Mouse (Mus musculus) CH12.LX (cell line): ENCODE measurements at regions not wholly inside any gene's neighbourhood (a gene's known extent, or its start where the extent isn't known, plus 50 kb on each side); places are given as distances from the start of the nearest gene placed in this dataset.

Source experiments
- DNase-seq: peaks from one replicate; pipeline ENCODE4 v3.0.0-alpha.2; 2013; ENCODE audit errors: extremely low read depth
- H3K27ac ChIP-seq: 2 replicates; pipeline ENCODE4 v1.5.1; 2012; ENCODE audit warnings: low read depth, mild to moderate bottlenecking, control low read depth, moderate library complexity; ENCODE audit not compliant: insufficient read depth
- H3K27me3 ChIP-seq: replicated peaks from 2 replicates; pipeline ENCODE3; 2012; ENCODE audit warnings: inconsistent platforms
- H3K36me3 ChIP-seq, 2 experiments: replicated peaks in 1 of 2; 2 replicates each; pipeline versions ENCODE3 to v1.6.1; 2012; ENCODE audit warnings: inconsistent platforms in 1 of 2, low read length in 1 of 2, mild to moderate bottlenecking in 1 of 2, mixed read lengths in 1 of 2, moderate library complexity in 1 of 2; ENCODE audit not compliant: control insufficient read depth in 1 of 2, insufficient read depth in 1 of 2
- H3K4me1 ChIP-seq, 2 experiments: 2 replicates each; pipeline ENCODE4 v1.6.1; 2012; ENCODE audit warnings: inconsistent platforms in 1 of 2, moderate library complexity in 1 of 2; ENCODE audit not compliant: insufficient read depth in 2 of 2, control insufficient read depth in 1 of 2
- H3K4me2 ChIP-seq: 2 replicates; pipeline ENCODE4 v1.6.1; 2012; ENCODE audit warnings: low read depth, mild to moderate bottlenecking, control low read depth; ENCODE audit not compliant: poor library complexity, insufficient read depth, severe bottlenecking
- H3K4me3 ChIP-seq, 3 experiments: fragments of 150-350 bp in 1 of 3; sonication (generic) in 1 of 3; replicated peaks in 1 of 3; 2 replicates each; pipeline versions ENCODE3 to v1.5.1; 2011 to 2012; ENCODE audit warnings: low read depth in 2 of 3, low read length in 2 of 3, mild to moderate bottlenecking in 2 of 3, moderate library complexity in 2 of 3, control low read depth in 1 of 3, improper control_type of control experiment in 1 of 3, inconsistent platforms in 1 of 3, mixed read lengths in 1 of 3; ENCODE audit not compliant: poor library complexity in 1 of 3
- H3K79me2 ChIP-seq: replicated peaks from 2 replicates; pipeline ENCODE4 v1.6.1; 2012; ENCODE audit warnings: mild to moderate bottlenecking, moderate library complexity; ENCODE audit not compliant: control insufficient read depth, poor library complexity, insufficient read depth, severe bottlenecking; ENCODE audit errors: extremely low read depth
- H3K9ac ChIP-seq: 2 replicates; pipeline ENCODE4 v1.6.1; 2012; ENCODE audit warnings: low read depth, mild to moderate bottlenecking, control low read depth, moderate library complexity; ENCODE audit not compliant: insufficient read depth
- H3K9me3 ChIP-seq: replicated peaks from 2 replicates; pipeline ENCODE3; 2012; ENCODE audit warnings: low read length, inconsistent platforms, mixed read lengths
- BHLHE40 ChIP-seq: IDR thresholded peaks from 2 replicates; pipeline ENCODE4 v1.6.1; 2011; ENCODE audit warnings: mild to moderate bottlenecking, low read depth, low read length, improper control_type of control experiment
- CTCF ChIP-seq, 2 experiments: IDR thresholded peaks in 1 of 2; conservative IDR thresholded peaks in 1 of 2; 2 replicates each; pipeline ENCODE4 v1.5.1; 2011 to 2012; ENCODE audit warnings: low read depth in 2 of 2, low read length in 2 of 2, improper control_type of control experiment in 1 of 2, inconsistent platforms in 1 of 2, mild to moderate bottlenecking in 1 of 2, moderate library complexity in 1 of 2
- E2F4 ChIP-seq: IDR thresholded peaks from 2 replicates; pipeline ENCODE4 v1.6.1; 2011; ENCODE audit warnings: low read depth, low read length, improper control_type of control experiment; ENCODE audit not compliant: insufficient replicate concordance
- EP300 ChIP-seq: IDR thresholded peaks from 2 replicates; pipeline ENCODE4 v1.6.1; 2011; ENCODE audit warnings: low read length, improper control_type of control experiment
- ETS1 ChIP-seq: conservative IDR thresholded peaks from 2 replicates; pipeline ENCODE4 v1.6.1; 2012; ENCODE audit warnings: low read depth, mild to moderate bottlenecking, inconsistent platforms, low read length, improper control_type of control experiment, moderate library complexity
- HCFC1 ChIP-seq: IDR thresholded peaks from 2 replicates; pipeline ENCODE4 v1.6.1; 2012; ENCODE audit warnings: low read depth, mild to moderate bottlenecking, inconsistent platforms, low read length, improper control_type of control experiment
- JUN ChIP-seq: IDR thresholded peaks from 2 replicates; pipeline ENCODE4 v1.6.1; 2011; ENCODE audit warnings: low read depth, mild to moderate bottlenecking, low read length, improper control_type of control experiment, moderate library complexity; ENCODE audit not compliant: insufficient read depth
- KAT2A ChIP-seq: IDR thresholded peaks from 2 replicates; pipeline ENCODE4 v1.6.1; 2012; ENCODE audit warnings: low read length, improper control_type of control experiment, inconsistent platforms; ENCODE audit not compliant: insufficient replicate concordance
- MAFK ChIP-seq: IDR thresholded peaks from 2 replicates; pipeline ENCODE4 v1.6.1; 2011; ENCODE audit warnings: low read length, improper control_type of control experiment; ENCODE audit not compliant: insufficient replicate concordance
- MAX ChIP-seq: IDR thresholded peaks from 2 replicates; pipeline ENCODE4 v1.6.1; 2011; ENCODE audit warnings: low read length, improper control_type of control experiment
- MXI1 ChIP-seq: IDR thresholded peaks from 2 replicates; pipeline ENCODE4 v1.6.1; 2011; ENCODE audit warnings: mild to moderate bottlenecking, low read depth, low read length, improper control_type of control experiment
- MYC ChIP-seq: IDR thresholded peaks from 2 replicates; pipeline ENCODE4 v1.6.1; 2011; ENCODE audit warnings: low read depth, mild to moderate bottlenecking, improper control_type of control experiment, low read length
- NELFE ChIP-seq: IDR thresholded peaks from 2 replicates; pipeline ENCODE4 v1.6.1; 2011; ENCODE audit warnings: low read depth, low read length, improper control_type of control experiment
- NRF1 ChIP-seq: IDR thresholded peaks from 2 replicates; pipeline ENCODE4 v1.6.1; 2014; ENCODE audit warnings: low read depth, mild to moderate bottlenecking, inconsistent platforms, low read length, improper control_type of control experiment, moderate library complexity
- PAX5 ChIP-seq: IDR thresholded peaks from 2 replicates; pipeline ENCODE4 v1.6.1; 2012; ENCODE audit warnings: low read length, inconsistent platforms, mixed read lengths
- TCF12 ChIP-seq: IDR thresholded peaks from 2 replicates; pipeline ENCODE4 v1.6.1; 2014; ENCODE audit warnings: low read depth, mild to moderate bottlenecking, inconsistent platforms, low read length, improper control_type of control experiment
- UBTF ChIP-seq: IDR thresholded peaks from 2 replicates; pipeline ENCODE4 v1.6.1; 2012; ENCODE audit warnings: low read depth, mild to moderate bottlenecking, inconsistent platforms, low read length, improper control_type of control experiment, moderate library complexity
- USF2 ChIP-seq: conservative IDR thresholded peaks from 2 replicates; pipeline ENCODE4 v1.6.1; 2011; ENCODE audit warnings: low read depth, low read length, improper control_type of control experiment
- ZC3H11A ChIP-seq: IDR thresholded peaks from 2 replicates; pipeline ENCODE4 v1.6.1; 2012; ENCODE audit warnings: low read depth, mild to moderate bottlenecking, inconsistent platforms, low read length, improper control_type of control experiment
- ZMIZ1 ChIP-seq: IDR thresholded peaks from 2 replicates; pipeline ENCODE4 v1.6.1; 2012; ENCODE audit warnings: low read depth, mild to moderate bottlenecking, inconsistent platforms, low read length, improper control_type of control experiment
- dilution Hi-C: fragments of 300-500 bp; cut with MboI; formaldehyde crosslinking; loops from 2 replicates; pipeline ENCODE4 v1.14.3; 2020; ENCODE audit warnings: low sequenced_read_pairs; ENCODE audit not compliant: extremely low pct_unique_long_range_greater_than_20kb, extremely low pct_ligation_motif_present
- in situ Hi-C: fragments of 300-500 bp; cut with MboI; formaldehyde crosslinking; loops from 3 replicates; pipeline ENCODE4 v1.14.3; 2019; ENCODE audit warnings: low sequenced_read_pairs, low pct_ligation_motif_present, low pct_unique_long_range_greater_than_20kb, mixed read lengths

GRCm38 (mm10) chr2:138670307-138670706 is 413.9 kb downstream of the Btbd3 start:
- H3K4me2 ChIP-seq = no peak overlapping the region
- dilution Hi-C loops (no loop called here), in situ Hi-C loops (no loop called here)
- no peaks in the 10 kb centered on the region for H3K36me3 ChIP-seq
- DNase-seq = no peak
- no peak overlapping the region for H3K27ac ChIP-seq
- H3K4me1 ChIP-seq = no peaks in the 10 kb centered on the region
- H3K4me3 ChIP-seq = no peak overlapping the region
- peaks cover 37% of the 10 kb centered on the region for H3K9me3 ChIP-seq
- no peaks in the 10 kb centered on the region for H3K79me2 ChIP-seq
- TF ChIP-seq MXI1 (no peak), E2F4 (no peak), KAT2A (no peak), UBTF (no peak), ZMIZ1 (no peak), JUN (no peak), NELFE (no peak), CTCF (conservative IDR thresholded peaks at IDR 0.05 in 1 of 2, IDR thresholded peaks at IDR 0.05 in 1 of 2; ENCODE audit: low read depth in 2 of 2, low read length in 2 of 2) (no peak), EP300 (no peak), ZC3H11A (no peak), ETS1 (no peak), NRF1 (no peak), TCF12 (no peak), HCFC1 (no peak), MAX (no peak)
- H3K27me3 ChIP-seq = no peaks in the 10 kb centered on the region
- no peak overlapping the region for H3K9ac ChIP-seq

- dilution Hi-C loops (no loop called here), in situ Hi-C loops (no loop called here)
- no peaks in the 10 kb centered on the region for H3K27me3 ChIP-seq
Observed at GRCm38 (mm10) chr2:138674801-138675200, 418.4 kb downstream of the Btbd3 start.

More at GRCm38 (mm10) chr2:138674801-138675200, 418.4 kb downstream of the Btbd3 start:
- Histone ChIP-seq H3K27ac (no peak overlapping the region), H3K79me2 (no peaks in the 10 kb centered on the region), H3K4me2 (no peak overlapping the region), H3K4me3 (no peak overlapping the region)
- TF ChIP-seq BHLHE40 (no peak), E2F4 (no peak), EP300 (no peak), PAX5 (no peak), KAT2A (no peak), JUN (no peak), TCF12 (no peak), USF2 (no peak), MXI1 (no peak), NELFE (no peak), MAFK (no peak), MYC (no peak)
- TF ChIP-seq, all 38 proteins: peak for 0
- H3K4me1 ChIP-seq = no peaks in the 10 kb centered on the region
- H3K9me3 ChIP-seq = peaks cover 45% of the 10 kb centered on the region
- H3K36me3 ChIP-seq = no peaks in the 10 kb centered on the region
- no peak for DNase-seq
- no peak overlapping the region for H3K9ac ChIP-seq
